Mouse (Mus musculus) adrenal gland, postnatal 25 days (tissue): ENCODE data around the gene Fntb. TPM values are rescaled to one million over a fixed set of nuclear protein-coding genes. Genes with fewer than 3 reads are reported as not detected.

ENCODE experiments used
- DNase-seq: peaks from one replicate; pipeline ENCODE4 v3.0.0; 2021; ENCODE audit warnings: mixed read lengths
- total RNA-seq: library from RNA; stranded (reverse); gene quantifications from 2 replicates; pipeline ENCODE4 v1.2.3, GENCODE M21; 2021

The Fntb gene
- total RNA-seq, 1 experiment from 2014 or later, result 15.0 TPM

GRCm38 (mm10) chr12:76889404-76890184 lies 124.2 kb downstream of the Fntb start:
- no peak for DNase-seq

GRCm38 (mm10) chr12:76891160-76891559 lies 125.8 kb downstream of the Fntb start:
- no peak for DNase-seq

GRCm38 (mm10) chr12:76892910-76893695 lies 127.7 kb downstream of the Fntb start:
- no peak for DNase-seq

GRCm38 (mm10) chr12:76894792-76895559 lies 129.6 kb downstream of the Fntb start:
- no peak for DNase-seq

GRCm38 (mm10) chr12:76895777-76896176 lies 130.4 kb downstream of the Fntb start:
- no peak for DNase-seq

GRCm38 (mm10) chr12:76896566-76896965 lies 131.2 kb downstream of the Fntb start:
- no peak for DNase-seq

GRCm38 (mm10) chr12:76897006-76897405 lies 131.6 kb downstream of the Fntb start:
- no peak for DNase-seq

- DNase-seq, result no peak
Observed at GRCm38 (mm10) chr12:76898141-76898540, 132.8 kb downstream of the Fntb start.

GRCm38 (mm10) chr12:76899261-76899975 lies 134.0 kb downstream of the Fntb start:
- no peak for DNase-seq

GRCm38 (mm10) chr12:76901508-76902294 lies 136.3 kb downstream of the Fntb start:
- no peak for DNase-seq

GRCm38 (mm10) chr12:76906278-76906677 lies 140.9 kb downstream of the Fntb start:
- no peak for DNase-seq

- no peak for DNase-seq
Observed at GRCm38 (mm10) chr12:76909218-76909617, 143.8 kb downstream of the Fntb start.

GRCm38 (mm10) chr12:76910258-76910940 lies 145.0 kb downstream of the Fntb start:
- DNase-seq, result no peak

- no peak for DNase-seq
Observed at GRCm38 (mm10) chr12:76911171-76911726, 145.9 kb downstream of the Fntb start.

GRCm38 (mm10) chr12:76912193-76912592 lies 146.8 kb downstream of the Fntb start:
- DNase-seq, result no peak

- no peak for DNase-seq
Observed at GRCm38 (mm10) chr12:76916163-76916562, 150.8 kb downstream of the Fntb start.

GRCm38 (mm10) chr12:76918113-76918512 lies 152.7 kb downstream of the Fntb start:
- DNase-seq, result no peak

GRCm38 (mm10) chr12:76918855-76919254 lies 153.5 kb downstream of the Fntb start:
- no peak for DNase-seq

GRCm38 (mm10) chr12:76920398-76920797 lies 155.0 kb downstream of the Fntb start:
- no peak for DNase-seq

GRCm38 (mm10) chr12:76920990-76921389 lies 155.6 kb downstream of the Fntb start:
- DNase-seq, result no peak
